Mouse (Mus musculus): ENCODE measurements at regions not wholly inside any gene's neighbourhood (a gene's known extent, or its start where the extent isn't known, plus 50 kb on each side); places are given as distances from the start of the nearest gene placed in this dataset.

DNA sequence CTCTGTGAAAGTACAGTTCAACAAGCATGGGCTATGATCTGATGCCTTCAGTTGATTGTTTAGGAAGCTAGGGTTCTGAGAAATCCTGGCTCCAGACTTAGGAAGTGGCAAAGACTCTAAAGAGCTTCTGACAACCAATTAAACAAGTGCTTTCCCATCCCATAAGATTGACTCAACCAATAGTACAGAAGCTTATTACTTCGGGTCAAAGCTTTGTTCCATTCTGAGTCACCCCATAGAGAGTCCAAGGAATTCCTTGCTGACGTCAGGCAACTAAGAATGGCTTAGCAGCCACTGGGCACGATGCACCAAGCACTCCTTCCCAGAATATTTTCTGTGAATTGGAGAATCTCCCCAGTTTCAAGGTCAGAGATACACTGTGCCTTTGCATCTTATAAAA lies 59.0 kb upstream of the Ntm start:
- DNase-seq (ENCODE audit: low read depth, low spot score): no peak

DNA sequence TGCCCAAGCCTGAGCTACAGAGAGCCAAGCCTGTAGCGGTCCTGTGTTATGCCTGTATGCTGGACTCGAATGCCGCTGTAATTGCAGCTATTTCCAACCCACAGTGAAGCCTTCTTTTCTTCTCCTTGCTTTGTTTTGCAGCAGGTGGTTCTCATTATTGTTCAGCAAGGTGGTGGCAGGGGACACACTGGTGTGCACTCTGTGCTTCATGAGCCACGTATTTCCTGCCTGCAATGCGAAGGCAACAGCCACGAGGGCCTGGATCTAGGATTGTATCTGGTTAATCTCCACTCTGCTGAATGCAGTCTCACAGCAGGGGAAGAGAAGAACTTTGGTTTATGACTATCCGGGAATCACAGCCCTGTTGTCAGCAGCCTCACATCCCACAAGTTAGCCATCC lies 62.3 kb upstream of the Ntm start:
- DNase-seq (ENCODE audit: low read depth, low spot score): no peak

DNA sequence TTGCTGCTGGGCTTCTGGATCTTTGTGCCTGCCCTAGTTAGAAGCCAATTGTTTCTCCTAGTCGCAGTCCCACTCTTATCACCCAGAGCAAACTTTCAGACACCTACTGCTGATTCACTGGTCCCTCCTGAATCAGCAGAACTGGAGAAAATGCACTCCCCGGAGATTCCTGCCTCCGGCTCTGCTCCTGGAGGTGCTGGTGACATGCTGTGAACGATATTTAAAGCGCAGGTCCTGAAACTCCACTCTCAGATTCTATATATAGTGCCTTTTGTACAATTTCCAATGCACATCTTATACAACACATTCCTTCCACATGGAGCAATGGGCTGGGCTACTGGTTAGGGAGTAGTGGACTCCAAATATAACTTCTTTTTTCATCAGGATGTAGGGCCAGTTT lies 64.0 kb upstream of the Ntm start:
- no peak for DNase-seq (ENCODE audit: low read depth, low spot score)

DNA sequence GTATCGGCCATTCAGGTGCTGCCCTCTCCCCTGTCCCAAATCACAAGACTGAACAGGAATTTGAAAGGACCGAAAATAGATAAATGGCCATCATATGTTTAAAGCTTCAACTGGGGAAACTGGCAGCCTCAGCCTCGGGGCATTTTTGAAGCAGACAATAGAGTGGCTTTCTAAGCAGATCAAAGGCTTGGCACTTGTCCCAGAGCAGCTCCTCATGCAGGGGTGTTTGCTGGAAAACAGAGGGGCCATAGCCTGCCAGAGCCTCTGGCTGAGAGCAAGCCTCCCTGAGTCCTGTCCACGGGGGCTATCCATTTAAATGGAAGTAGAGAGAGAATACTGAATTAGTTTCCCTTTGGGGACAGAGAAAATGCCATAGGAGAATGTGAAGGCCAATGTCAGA lies 77.5 kb upstream of the Ntm start:
- no peak for DNase-seq (ENCODE audit: low read depth, low spot score)

DNA sequence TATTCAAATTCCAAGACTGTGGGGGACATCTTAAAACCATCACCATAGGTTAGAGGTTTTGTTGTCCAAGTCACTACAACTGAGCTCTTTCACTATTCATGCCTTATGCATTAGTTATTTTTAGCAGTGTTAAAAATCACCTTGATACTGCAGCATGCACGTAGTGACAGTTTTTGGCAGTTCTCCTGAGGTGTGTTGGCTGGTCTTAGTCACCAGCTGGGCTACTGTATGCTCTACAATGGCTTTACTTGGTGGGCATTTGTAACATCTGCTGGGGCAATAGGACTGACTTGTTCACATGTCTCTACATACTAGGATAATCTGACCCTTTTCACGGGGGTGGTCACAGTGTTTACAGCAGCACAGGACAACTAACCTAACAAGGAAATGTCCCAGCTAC lies 101.6 kb upstream of the Ntm start:
- no peak for DNase-seq (ENCODE audit: low read depth, low spot score)

DNA sequence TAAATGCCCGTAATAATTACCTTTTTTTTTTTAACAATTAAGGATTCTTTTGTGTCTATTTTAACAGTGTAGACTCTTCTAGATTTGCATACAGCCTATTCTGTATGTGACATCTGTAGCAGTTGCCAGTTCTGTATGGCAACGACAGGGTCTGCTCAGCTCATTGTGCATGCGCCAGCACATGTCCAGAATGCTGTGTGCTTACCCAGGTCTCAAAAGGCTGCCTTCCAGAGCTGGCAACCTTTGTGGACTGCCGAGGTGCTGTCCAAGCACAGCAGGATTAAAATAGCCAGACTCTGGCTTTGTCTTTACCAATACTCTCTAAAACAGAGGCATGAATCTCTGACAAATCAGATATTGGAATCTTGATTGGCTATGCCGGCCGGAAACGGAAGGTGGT lies 105.0 kb upstream of the Ntm start:
- DNase-seq (ENCODE audit: low read depth, low spot score): no peak

DNA sequence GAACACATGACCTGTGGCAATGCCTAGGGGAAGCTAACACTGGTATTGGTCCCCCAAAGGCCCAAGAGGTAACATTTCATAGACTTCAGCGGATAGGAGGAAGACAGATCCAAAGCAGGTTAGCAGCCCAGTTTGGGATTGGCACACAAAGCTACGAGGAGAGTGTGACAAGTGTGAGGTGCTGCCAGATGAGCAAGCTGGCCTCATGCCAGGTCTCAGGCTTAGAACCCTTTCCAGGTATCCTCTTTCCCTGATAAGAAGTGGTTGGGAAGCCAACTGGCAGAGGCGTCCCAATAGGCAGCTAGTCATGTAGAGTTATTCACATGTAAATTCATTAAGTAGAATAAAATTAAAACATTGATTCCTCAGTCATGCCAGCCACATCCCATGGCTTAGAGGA lies 112.3 kb upstream of the Ntm start:
- DNase-seq (ENCODE audit: low read depth, low spot score): no peak

DNA sequence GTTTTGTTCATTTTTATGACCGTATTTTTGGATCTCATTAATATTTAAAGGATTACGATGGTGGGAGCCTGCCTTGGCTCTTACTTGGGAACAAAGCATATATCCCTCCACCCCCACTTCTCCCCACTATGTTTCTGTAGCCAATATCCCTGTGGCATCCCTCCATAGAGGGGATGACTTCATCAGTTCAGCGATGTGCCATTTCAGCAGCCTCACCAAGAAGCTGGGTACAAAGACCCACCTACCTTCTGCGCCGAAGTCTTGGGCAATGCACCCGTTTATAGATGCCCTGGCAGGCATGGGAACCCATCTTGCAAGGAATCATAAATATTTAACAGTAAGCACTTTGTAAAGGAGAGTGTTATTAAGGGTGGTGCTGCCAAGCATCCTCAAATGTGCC lies 113.1 kb upstream of the Ntm start:
- no peak for DNase-seq (ENCODE audit: low read depth, low spot score)

DNA sequence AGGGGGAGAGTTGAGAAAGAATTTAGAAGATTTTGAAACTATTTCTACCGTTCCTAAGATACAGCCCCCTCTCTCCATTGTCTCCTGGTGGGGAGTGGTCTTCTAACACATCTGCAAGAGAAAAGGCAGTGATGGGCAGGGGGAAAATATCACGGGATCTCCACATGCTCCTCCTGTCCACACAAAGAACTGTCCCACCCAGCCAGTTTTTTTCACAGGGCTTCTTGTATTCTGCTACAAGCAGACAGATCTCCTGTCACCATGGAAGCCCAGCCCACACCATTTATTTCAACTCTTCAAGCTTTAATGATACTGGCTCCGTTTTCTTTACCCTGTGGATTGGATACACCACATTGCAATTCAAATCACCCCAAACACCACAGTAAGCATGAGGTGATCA lies 113.5 kb upstream of the Ntm start:
- DNase-seq (ENCODE audit: low read depth, low spot score): peak; percentile 68

DNA sequence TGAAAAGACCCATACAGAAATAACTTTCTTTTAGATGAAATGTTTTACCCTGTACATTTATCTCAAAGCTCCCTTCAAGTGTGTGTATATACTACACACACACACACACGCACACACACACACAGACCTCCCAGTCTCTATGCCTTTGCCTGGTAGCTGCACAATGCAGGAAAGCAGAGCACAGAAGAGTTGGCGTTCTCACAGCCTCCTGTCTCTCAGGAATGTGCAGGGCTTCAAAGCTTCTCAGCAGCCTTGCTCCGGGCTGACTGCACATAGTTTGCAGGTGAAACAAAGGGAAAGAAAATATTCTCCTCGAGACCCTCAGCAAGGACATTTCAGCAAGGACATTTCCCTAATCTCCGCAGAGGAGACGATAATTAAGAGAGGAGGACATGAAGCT lies 139.0 kb upstream of the Ntm start:
- DNase-seq (ENCODE audit: low read depth, low spot score): no peak

DNA sequence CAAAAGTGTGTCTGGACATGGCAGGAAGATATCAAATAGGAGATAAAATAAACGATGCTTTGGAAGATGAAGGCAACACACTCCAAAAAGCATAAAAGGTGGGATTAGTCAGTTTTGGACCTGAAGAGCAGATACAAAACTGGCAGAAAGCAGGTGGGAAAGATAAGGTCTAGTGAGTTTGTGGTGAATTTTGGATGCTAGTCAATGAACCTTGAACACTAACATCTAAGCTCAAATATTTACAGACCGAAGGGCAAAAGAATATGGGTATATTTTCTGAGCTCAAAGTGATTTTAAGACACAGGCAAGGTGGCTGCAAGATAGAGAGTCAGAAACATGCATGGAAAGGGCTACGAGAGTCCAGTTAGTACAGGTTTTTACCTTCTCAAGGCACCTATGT lies 159.4 kb upstream of the Ntm start:
- DNase-seq (ENCODE audit: low read depth, low spot score): no peak

DNA sequence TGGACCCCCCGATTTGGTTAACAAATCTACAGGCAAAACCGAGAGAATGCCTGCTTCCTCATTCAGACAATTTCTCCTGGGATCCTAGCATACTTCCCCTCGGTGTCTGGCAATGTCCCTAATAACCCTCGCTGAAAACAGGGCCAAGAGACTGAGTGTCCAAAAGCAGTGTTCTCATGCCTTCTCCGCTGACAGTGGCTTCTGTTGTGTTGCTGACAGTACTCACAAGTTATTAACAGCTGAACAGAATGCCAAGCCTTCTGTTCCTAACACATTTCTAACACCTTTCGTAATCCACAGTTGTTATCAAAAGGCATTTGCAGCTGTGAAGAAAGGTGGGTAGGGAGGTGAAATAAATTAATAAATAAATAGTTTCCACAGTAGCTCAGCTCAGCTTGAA lies 166.2 kb upstream of the Ntm start:
- DNase-seq (ENCODE audit: low read depth, low spot score): no peak

DNA sequence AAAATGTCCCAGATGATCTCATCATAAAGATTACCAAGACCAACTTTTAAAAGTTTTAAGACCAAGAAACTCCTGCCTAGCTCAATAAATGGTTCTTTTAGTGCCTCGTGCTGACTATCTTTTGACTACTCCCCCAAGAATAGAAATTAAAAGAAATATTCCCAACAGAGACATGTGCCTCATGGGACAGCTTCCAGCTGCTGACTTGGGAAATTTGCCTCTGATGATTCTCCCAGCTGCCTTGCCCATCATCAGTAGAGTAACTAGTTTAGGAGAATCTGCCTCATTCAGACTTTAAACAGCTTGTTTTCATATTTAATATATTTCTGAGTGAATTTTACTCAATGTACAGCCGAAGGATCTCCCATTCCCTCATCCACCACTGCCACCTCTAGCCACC lies 168.7 kb upstream of the Ntm start:
- DNase-seq (ENCODE audit: low read depth, low spot score): no peak

DNA sequence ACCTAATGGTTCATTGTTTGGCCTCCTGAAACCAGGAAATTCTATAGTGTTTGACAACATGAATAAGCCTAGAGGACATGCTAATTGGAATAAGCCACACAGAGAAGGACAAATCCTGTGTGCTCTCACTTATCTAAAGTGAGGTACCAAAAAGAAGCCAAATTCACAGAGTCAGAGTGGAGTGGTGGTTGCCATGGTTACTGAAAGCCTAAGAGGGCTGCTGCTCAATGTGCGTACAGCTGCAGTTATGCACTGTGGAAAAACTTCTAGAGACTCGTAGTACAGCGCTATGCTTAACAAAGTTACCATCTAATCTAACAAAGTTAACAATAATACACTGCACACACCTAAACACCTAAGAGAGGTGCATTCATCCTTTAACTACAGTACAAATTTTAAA lies 171.4 kb upstream of the Ntm start:
- DNase-seq (ENCODE audit: low read depth, low spot score): peak; percentile 16

DNA sequence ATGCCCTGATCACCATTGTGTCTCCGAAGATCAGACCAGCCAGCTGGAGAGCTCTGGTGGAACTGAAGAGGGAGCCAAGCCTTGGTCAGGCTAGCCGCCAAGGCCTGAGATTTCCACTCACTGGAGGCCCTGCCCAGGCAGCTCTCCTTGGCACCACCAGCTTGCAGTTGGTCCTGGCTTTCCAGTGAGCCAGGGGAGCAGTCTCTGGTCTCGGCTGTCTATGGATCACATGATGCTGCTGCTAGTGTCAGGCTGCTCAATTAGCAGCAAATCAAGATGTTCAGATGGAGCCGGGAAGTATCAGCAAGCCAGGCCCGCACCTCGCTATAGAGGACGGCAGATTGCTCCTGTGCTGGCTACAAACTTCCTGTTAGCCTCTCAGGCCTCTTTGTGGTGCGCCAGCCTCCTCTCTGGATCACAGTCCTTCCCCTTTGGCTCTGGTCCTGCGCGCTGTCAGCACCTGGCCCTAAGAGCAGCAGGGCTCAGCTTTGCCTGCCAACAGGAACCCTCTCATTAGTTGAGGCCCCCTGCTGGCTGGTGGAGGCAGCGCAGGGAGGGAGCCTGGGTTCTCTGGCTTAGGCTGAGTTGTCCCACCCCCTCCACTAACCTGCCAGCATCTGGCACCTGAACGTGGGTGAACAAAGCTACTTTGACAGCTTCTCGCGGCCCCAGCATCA lies 174.8 kb upstream of the Ntm start:
- peak; percentile 72 for DNase-seq (ENCODE audit: low read depth, low spot score)

DNA sequence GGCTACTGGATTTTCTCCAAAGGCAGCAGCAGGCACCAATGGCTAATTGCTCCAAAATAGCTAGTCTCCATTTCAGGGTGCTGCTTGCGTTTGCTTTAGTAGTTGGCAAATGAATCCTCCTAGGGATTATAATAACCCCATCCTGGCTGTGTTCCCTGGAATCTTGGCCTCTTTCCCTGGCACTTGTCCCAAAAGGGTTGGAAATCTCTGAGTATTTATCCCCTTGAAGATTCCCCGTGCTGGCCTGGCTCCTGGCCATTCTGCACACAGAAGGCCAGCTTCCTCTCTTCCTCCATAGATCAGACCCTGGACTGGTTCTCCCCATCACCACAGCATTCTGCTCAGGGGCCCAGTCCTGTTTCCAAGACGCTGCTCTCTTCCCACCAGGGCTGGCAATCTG lies 177.2 kb upstream of the Ntm start:
- DNase-seq (ENCODE audit: low read depth, low spot score): no peak

DNA sequence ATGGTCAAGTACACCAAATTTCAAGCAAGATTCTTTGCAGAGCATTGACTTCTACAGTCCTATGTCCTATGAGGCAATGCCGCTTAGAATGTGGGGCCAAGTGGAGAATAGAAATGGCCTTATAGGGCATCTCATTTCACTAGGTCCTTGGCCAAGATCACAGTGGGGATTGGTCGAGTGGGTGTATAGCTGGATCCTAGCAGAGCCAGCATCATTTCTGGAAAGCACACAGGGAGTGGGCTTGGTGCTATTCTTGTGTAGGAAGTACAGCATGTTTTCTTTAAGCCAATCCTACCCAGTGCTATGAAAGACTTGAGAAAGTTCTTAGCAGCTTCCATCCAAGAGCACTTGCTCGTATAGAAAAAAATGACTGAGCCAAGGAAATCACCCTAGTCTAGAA lies 178.2 kb upstream of the Ntm start:
- DNase-seq (ENCODE audit: low read depth, low spot score): no peak

DNA sequence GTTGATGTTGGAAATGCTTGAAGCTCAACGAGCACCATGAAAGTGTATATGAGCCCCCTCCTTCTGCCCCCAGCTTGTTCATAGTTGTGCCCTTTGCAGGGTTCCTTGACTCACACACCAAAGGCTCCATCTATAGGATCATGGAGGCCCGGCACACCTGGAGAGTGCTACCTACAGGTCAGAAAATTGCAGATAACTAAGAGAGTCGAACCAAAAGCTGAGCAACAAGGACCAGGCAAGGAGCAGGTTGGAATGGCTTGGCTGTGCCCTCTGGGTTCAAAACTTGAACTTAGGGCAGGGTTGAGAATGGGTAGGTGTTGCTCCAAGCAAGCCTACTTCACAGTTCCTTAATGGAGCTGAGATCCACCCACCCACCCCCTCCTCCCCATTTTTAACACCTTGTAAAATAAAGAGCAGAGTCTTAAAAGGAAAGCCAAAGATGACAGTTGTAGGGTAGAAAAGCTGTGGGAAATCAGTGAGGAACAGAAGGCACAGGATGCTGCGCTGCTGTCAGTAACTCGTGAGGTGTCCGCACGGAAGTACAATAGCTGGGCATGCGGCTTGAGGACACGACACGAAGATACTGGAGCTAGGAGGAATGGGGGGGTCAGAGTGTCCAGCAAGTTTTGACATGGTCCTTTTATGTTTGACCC lies 180.0 kb upstream of the Ntm start:
- DNase-seq (ENCODE audit: low read depth, low spot score): no peak

DNA sequence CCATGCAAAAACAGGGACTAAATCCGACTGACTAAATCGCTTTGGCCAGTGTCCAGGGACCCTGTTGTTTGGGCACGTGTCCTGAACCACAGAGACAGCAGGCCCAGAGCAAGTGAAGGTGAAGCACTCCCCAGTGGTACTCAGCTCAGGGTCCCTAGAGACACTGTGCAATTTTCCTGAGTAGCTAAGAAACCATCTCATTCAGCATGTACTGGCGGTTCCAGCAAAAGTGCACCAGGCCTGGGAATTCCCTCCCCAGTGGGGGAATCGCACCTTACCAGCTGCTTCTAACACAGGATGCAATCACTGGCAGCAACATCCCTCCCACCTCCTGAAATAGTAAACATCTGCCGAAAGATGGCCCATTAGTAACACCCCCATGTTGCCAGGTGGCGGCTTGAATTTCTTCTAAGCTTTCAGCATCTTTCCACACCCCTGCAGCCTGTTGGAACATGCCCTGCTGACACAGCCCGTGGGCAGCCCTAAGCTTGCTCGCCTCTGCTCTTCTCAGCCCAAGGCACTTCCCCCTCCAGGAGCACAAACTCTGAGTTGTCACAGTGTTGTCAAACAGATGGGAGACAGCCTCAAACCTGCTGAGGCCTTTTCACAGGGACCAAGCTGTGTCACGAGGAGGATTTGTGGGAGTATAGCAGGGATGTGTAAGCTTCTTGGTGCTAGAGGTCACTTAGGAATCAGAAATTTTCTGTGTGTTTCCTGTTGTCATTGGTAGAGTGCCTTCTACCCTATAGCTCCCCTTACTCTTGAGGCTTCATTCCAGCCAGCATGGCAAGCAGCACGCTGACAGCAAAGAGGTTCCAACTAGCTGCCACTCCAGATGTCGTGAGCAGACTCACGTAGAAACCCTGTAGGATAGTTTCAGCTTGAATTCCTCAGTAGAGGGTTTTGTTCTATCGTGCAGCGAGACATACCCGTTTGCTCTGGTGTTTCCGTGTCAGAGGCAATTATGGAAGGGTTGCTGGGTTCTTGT lies 186.8 kb upstream of the Ntm start:
- DNase-seq (ENCODE audit: low read depth, low spot score): no peak

DNA sequence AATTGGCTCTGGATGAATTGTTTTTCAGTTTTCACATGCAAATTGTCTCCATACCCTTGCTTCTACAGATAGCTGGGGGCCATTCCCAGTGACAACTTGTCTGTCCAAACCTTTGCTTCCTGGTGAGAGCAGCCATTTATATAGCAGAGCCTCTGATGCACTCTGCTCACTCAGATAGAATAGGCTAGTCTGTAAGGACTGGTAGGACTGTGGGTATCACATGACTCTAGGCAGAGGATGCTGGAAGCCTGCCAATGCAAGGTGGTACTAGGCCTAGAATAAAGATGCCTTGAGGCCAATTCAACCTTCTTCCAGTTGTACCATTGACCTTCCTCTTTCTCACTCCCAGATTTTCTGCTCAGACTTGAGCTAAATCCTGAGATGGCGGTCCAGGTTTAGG lies 188.2 kb upstream of the Ntm start:
- DNase-seq (ENCODE audit: low read depth, low spot score): no peak

DNA sequence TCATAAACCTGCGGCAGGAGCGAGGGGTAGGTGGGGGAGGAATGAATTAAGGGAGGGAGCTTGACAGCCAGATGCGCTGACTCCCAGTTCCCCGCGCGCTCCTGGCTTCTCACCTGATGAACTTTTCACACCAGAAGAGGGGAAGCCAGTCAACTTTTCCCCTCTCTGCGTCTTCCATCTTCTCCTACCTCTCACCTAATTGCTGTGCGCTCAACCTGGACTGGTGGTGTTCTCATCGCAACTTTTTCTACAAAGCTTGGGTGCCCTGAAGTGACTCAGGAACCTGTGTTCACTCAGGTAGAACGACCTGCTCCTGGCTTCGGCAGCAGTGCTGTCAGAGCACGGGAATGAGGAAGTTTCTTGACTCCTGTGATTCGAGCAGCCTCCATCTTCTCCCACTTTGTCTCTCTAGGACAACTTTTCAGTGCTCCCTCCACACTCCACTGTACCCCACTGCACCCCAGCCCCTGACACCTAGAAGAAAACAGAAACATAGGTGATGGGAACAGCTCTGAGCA lies 203.4 kb upstream of the Ntm start:
- no peak for DNase-seq (ENCODE audit: low read depth, low spot score)

DNA sequence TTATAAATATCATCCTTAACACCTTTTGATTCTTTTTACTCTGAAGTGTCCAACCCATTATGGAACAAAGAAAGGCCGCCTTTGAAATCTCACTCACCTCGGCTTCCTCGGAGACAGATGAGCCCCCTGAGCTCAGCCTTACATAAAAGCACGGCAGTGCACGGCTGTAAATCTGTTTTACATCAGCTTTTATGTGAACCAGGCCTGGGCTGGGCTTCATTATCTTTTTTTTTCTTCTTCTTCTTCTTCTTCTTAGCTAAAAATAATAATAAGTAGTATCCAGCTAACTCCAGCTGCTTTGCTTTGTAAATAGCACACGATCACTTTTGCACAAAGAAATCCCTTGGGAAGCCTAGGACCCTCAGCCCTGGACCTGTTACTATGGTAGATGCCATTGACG lies 204.3 kb upstream of the Ntm start:
- no peak for DNase-seq (ENCODE audit: low read depth, low spot score)

DNA sequence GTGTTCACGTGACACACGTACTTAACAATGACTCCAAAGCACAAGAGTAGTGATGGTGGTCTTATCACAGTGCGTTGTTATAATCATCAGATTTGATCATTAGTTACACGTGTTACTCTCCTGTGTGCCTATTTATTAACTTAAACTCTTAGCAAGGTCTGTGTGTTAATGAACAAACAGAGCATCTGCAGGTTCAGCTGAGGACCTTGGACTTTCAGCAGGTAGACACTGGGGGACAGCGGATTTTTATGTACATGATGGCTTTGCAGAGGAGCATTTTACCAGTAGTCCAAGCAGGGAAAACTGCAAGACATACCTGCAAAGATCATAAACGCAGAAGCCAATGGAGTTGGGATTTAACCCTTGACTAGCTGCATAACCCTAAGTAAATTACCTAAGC lies 211.7 kb upstream of the Ntm start:
- DNase-seq (ENCODE audit: low read depth, low spot score): no peak
